Mouse (Mus musculus): ENCODE data around the gene Txndc2.
"Not testable (repeated sequence)": the region's sequence is repeated elsewhere in the genome, so short reads cannot be mapped to it uniquely, and the experiment has no call there.

Txndc2 gene

GRCm38 (mm10) chr17:65656076-65656475 lies 14.1 kb upstream of the Txndc2 start:
- no peak for DNase-seq (ENCODE audit: low spot score in 2 of 2)

GRCm38 (mm10) chr17:65655608-65656007 lies 13.6 kb upstream of the Txndc2 start:
- DNase-seq (ENCODE audit: low spot score in 2 of 2), result no peak

GRCm38 (mm10) chr17:65650598-65650997 lies 8.6 kb upstream of the Txndc2 start:
- no peak for DNase-seq (ENCODE audit: low spot score in 2 of 2)

GRCm38 (mm10) chr17:65649175-65649493 lies 7.2 kb upstream of the Txndc2 start:
- DNase-seq (ENCODE audit: low spot score in 2 of 2), result no peak

GRCm38 (mm10) chr17:65648371-65649174 lies 6.6 kb upstream of the Txndc2 start:
- no peak for DNase-seq (ENCODE audit: low spot score in 2 of 2)

GRCm38 (mm10) chr17:65647961-65648360 lies 6.0 kb upstream of the Txndc2 start:
- DNase-seq (ENCODE audit: low spot score in 2 of 2), result no peak

- no peak for DNase-seq (ENCODE audit: low spot score in 2 of 2)
Measured at GRCm38 (mm10) chr17:65647226-65647625, 5.3 kb upstream of the Txndc2 start.

- DNase-seq (ENCODE audit: low spot score in 2 of 2), result no peak
Measured at GRCm38 (mm10) chr17:65643579-65643978, 1.6 kb upstream of the Txndc2 start.

GRCm38 (mm10) chr17:65643051-65643521 lies 1.1 kb upstream of the Txndc2 start:
- DNase-seq (ENCODE audit: low spot score in 2 of 2), result peak; percentile 55 to 65

GRCm38 (mm10) chr17:65642578-65642991 lies 617 bp upstream of the Txndc2 start:
- no peak for DNase-seq (ENCODE audit: low spot score in 2 of 2)

- DNase-seq (ENCODE audit: low spot score in 2 of 2), result no peak
Measured at GRCm38 (mm10) chr17:65639144-65639543, 2.8 kb downstream of the Txndc2 start.

GRCm38 (mm10) chr17:65635715-65636360 lies 6.1 kb downstream of the Txndc2 start:
- DNase-seq (ENCODE audit: low spot score in 2 of 2), result no peak

GRCm38 (mm10) chr17:65629943-65630342 lies 12.0 kb downstream of the Txndc2 start:
- no peak for DNase-seq (ENCODE audit: low spot score in 2 of 2)

GRCm38 (mm10) chr17:65628823-65629532 lies 13.0 kb downstream of the Txndc2 start:
- DNase-seq (ENCODE audit: low spot score in 2 of 2), result not testable (repeated sequence)

- no peak for DNase-seq (ENCODE audit: low spot score in 2 of 2)
Measured at GRCm38 (mm10) chr17:65626301-65626700, 15.7 kb downstream of the Txndc2 start.

GRCm38 (mm10) chr17:65625563-65625962 lies 16.4 kb downstream of the Txndc2 start:
- no peak for DNase-seq (ENCODE audit: low spot score in 2 of 2)

- no peak for DNase-seq (ENCODE audit: low spot score in 2 of 2)
Measured at GRCm38 (mm10) chr17:65623130-65623529, 18.8 kb downstream of the Txndc2 start.

GRCm38 (mm10) chr17:65618431-65618830 lies 23.5 kb downstream of the Txndc2 start:
- no peak for DNase-seq (ENCODE audit: low spot score in 2 of 2)

GRCm38 (mm10) chr17:65615678-65616077 lies 26.3 kb downstream of the Txndc2 start:
- no peak for DNase-seq (ENCODE audit: low spot score in 2 of 2)

GRCm38 (mm10) chr17:65614431-65614830 lies 27.5 kb downstream of the Txndc2 start:
- DNase-seq (ENCODE audit: low spot score in 2 of 2), result no peak

- DNase-seq (ENCODE audit: low spot score in 2 of 2), result peak; percentile 96 to 97
Measured at GRCm38 (mm10) chr17:65613463-65614412, 28.2 kb downstream of the Txndc2 start, which contains the start of gene Vapa. Vapa (minus strand) TSS chr17:65613555.

All from right cerebral cortex, postnatal 36 days (tissue).